In genomic region chr19:37559286-37560079, GRCm38 (mm10) we compare ENCODE assay signal across 8 mouse cellular contexts. TPM values are rescaled to one million over a fixed set of nuclear protein-coding genes. Genes with fewer than 3 reads are reported as not detected.
DNase-seq lines count a peak whose midpoint lies in the region; ATAC-seq and TF ChIP-seq lines count a peak whose summit lies in the region.

No protein-coding gene starts in this region.

- no peak for TF ChIP-seq POLR2A in liver, adult 2 months (IDR thresholded peaks at IDR 0.05; ENCODE audit: extremely low read depth, insufficient read depth, low read length)

- ATAC-seq in hindbrain, embryonic 14.5 days (ENCODE audit: low FRiP score): peak; percentile 40; the same call in 1 of the 2 replicates
- peak; percentile 46; the same call in 1 of the 2 replicates for ATAC-seq in neural tube, embryonic 15.5 days (ENCODE audit: low FRiP score)

- H3K36me3 ChIP-seq in hindbrain, embryonic 14.5 days (replicated peaks; ENCODE audit: control insufficient read depth, insufficient read depth): no peaks in the 10 kb centered on the region
- no peaks in the 10 kb centered on the region for H3K36me3 ChIP-seq in liver, adult 2 months (ENCODE audit: control insufficient read depth, insufficient read depth, low read length)
- no peaks in the 10 kb centered on the region for H3K36me3 ChIP-seq in neural tube, embryonic 15.5 days

- H3K4me1 ChIP-seq in brown adipose tissue, adult 24 weeks (ENCODE audit: control insufficient read depth, insufficient read depth, insufficient read length, low read length): peaks cover 6% of the 10 kb centered on the region
- H3K4me1 ChIP-seq in hindbrain, embryonic 14.5 days (replicated peaks; ENCODE audit: control insufficient read depth, insufficient read depth, low read length): 0 out of 2 replicates have a peak, but pooled peaks cover 6% of the 10 kb centered on the region
- peaks cover 18% of the 10 kb centered on the region for H3K4me1 ChIP-seq in liver, adult 2 months (ENCODE audit: control insufficient read depth, insufficient read depth, low read length)
- peaks cover 18% of the 10 kb centered on the region for H3K4me1 ChIP-seq in neural tube, embryonic 15.5 days

- no peak overlapping the region for H3K4me3 ChIP-seq in left cerebral cortex, adult 2 months
- H3K4me3 ChIP-seq in brown adipose tissue, adult 24 weeks (ENCODE audit: insufficient read depth, low read depth, low read length): 0 out of 2 replicates have a peak overlapping the region, but pooled peaks have one; percentile 1
- no peak overlapping the region for H3K4me3 ChIP-seq in hindbrain, embryonic 14.5 days (replicated peaks; ENCODE audit: low read length)
- no peak overlapping the region for H3K4me3 ChIP-seq in liver, adult 2 months (ENCODE audit: insufficient read depth, low read depth, low read length)
- no peak overlapping the region for H3K4me3 ChIP-seq in neural tube, embryonic 15.5 days (replicated peaks)

- no peak overlapping the region for H3K27ac ChIP-seq in left cerebral cortex, adult 2 months
- H3K27ac ChIP-seq in brown adipose tissue, adult 24 weeks (replicated peaks; ENCODE audit: low read depth, low read length): peak overlapping the region; percentile 81
- no peak overlapping the region for H3K27ac ChIP-seq in hindbrain, embryonic 14.5 days
- H3K27ac ChIP-seq in liver, adult 2 months (replicated peaks; ENCODE audit: insufficient read depth, low read depth, low read length): peak overlapping the region; percentile 64
- no peak overlapping the region for H3K27ac ChIP-seq in neural tube, embryonic 15.5 days (replicated peaks)

- 45% methylated on average over 9 of the region's 9 CpGs for WGBS in hindbrain, embryonic 14.5 days
- 9% methylated on average over 9 of the region's 9 CpGs for WGBS in liver, adult 2 months
- WGBS in neural tube, embryonic 15.5 days: 44% methylated on average over 9 of the region's 9 CpGs

- intact Hi-C loops in left cerebral cortex, adult 2 months (cut with DNase I): loop anchor here (10.0 kb wide), 1 partner anchor 375 kb away; no protein-coding TSS in a partner anchor

- H3K27me3 ChIP-seq in hindbrain, embryonic 14.5 days (ENCODE audit: control insufficient read depth, insufficient read depth, low read length): no peaks in the 10 kb centered on the region
- no peaks in the 10 kb centered on the region for H3K27me3 ChIP-seq in liver, adult 2 months (ENCODE audit: control insufficient read depth, insufficient read depth, low read length)
- H3K27me3 ChIP-seq in neural tube, embryonic 15.5 days (replicated peaks): no peaks in the 10 kb centered on the region

- DNase-seq in left cerebral cortex, adult 2 months (ENCODE audit: extremely low spot score in 1 of 2, low spot score in 2 of 2): no peak
- no peak for DNase-seq in left cerebral cortex, adult 8-10 months (ENCODE audit: low spot score in 2 of 2)
- DNase-seq in hindbrain, embryonic 14.5 days (ENCODE audit: low spot score): peak; percentile 62
- peak; percentile 55 for DNase-seq in liver, adult 2 months (ENCODE audit: extremely low read depth, low read depth, low spot score)
- no peak for DNase-seq in ovary, adult 18-20 months (ENCODE audit: low spot score)
- DNase-seq in right cerebral cortex, postnatal 36 days (ENCODE audit: low spot score in 2 of 2): no peak

- peak; percentile 52 for TF ChIP-seq CTCF in left cerebral cortex, adult 2 months (IDR thresholded peaks at IDR 0.05)
- TF ChIP-seq CTCF in liver, adult 2 months (IDR thresholded peaks at IDR 0.05; ENCODE audit: low read depth, low read length): 0 out of 2 replicates have a peak, but pooled peaks have one; percentile 17

- peak overlapping the region; percentile 10 for H3K4me2 ChIP-seq in hindbrain, embryonic 14.5 days (replicated peaks)
- H3K4me2 ChIP-seq in neural tube, embryonic 15.5 days: peak overlapping the region; percentile 23; the same call in 1 of the 2 replicates

- peaks cover 25% of the 10 kb centered on the region; the same call in 1 of the 2 replicates for H3K79me2 ChIP-seq in liver, adult 2 months (ENCODE audit: control insufficient read depth, insufficient read depth, low read length)

- H3K9ac ChIP-seq in hindbrain, embryonic 14.5 days: no peak overlapping the region
- peak overlapping the region; percentile 19 for H3K9ac ChIP-seq in liver, adult 2 months (ENCODE audit: low read depth, low read length)
- H3K9ac ChIP-seq in neural tube, embryonic 15.5 days (replicated peaks): peak overlapping the region; percentile 0; the same call in 1 of the 2 replicates

- no peaks in the 10 kb centered on the region for H3K9me3 ChIP-seq in hindbrain, embryonic 14.5 days (ENCODE audit: control insufficient read depth, low read length)
- H3K9me3 ChIP-seq in neural tube, embryonic 15.5 days (replicated peaks): no peaks in the 10 kb centered on the region

RNA-seq across cellular contexts. Expression of gene Exoc6, which starts 9.3 kb away (rescaled TPM):
- 10 to 100 TPM; 40.3 to 43.4 TPM for total RNA-seq in left cerebral cortex, adult 2 months (2021)
- total RNA-seq in left cerebral cortex, adult 8-10 months (2022): 10 to 100 TPM; 41.2 to 47.4 (median 44.8) TPM
- polyA plus RNA-seq in brown adipose tissue, adult 24 weeks (2012; ENCODE audit: insufficient read depth, insufficient read length, missing spikeins): 15.8 and 18.1 TPM in 2 replicates
- 25.5 and 26.2 TPM in 2 replicates for polyA plus RNA-seq in hindbrain, embryonic 14.5 days (2014; fragmentation: Nextera tagmentation; extraction: Ambion mirVana)
- total RNA-seq in liver, adult 2 months (2014; rRNA removed): 18.0 and 21.8 TPM in 2 replicates
- 6.4 and 6.7 TPM in 2 replicates for polyA plus RNA-seq in liver, adult 2 months (2012; rRNA removed)
- 19.7 and 20.3 TPM in 2 replicates for polyA plus RNA-seq in neural tube, embryonic 15.5 days (2015; fragmentation: Nextera tagmentation; extraction: Ambion mirVana)

Comparison
In these comparisons a context has a peak if more than half of its experiments do, and no peak if none do; other contexts are left out.
1. DNase-seq: peak in hindbrain, embryonic 14.5 days (single experiment) and liver, adult 2 months (single experiment); none in left cerebral cortex, adult 2 months (0 of 2), left cerebral cortex, adult 8-10 months (0 of 2), ovary, adult 18-20 months (single experiment) and right cerebral cortex, postnatal 36 days (0 of 2).
2. H3K27ac ChIP-seq: peak in brown adipose tissue, adult 24 weeks (single experiment) and liver, adult 2 months (single experiment); none in left cerebral cortex, adult 2 months (single experiment), hindbrain, embryonic 14.5 days (single experiment) and neural tube, embryonic 15.5 days (single experiment).